Mouse (Mus musculus) heart, postnatal 0 days (tissue): Measurements from ENCODE around the gene Prkn.

Experiments used
- CTCF ChIP-seq: IDR thresholded peaks from 2 replicates; pipeline ENCODE4 v1.5.1; 2016; ENCODE audit warnings: antibody characterized with exemption, control low read depth, low read depth
- EP300 ChIP-seq: IDR thresholded peaks from 2 replicates; pipeline ENCODE4 v1.6.1; 2016; ENCODE audit warnings: antibody characterized with exemption, low read depth

- no peak for TF ChIP-seq EP300
- no peak for TF ChIP-seq CTCF
Measured at GRCm38 (mm10) chr17:11107916-11108315, 267.7 kb downstream of the Prkn start.
